Mouse (Mus musculus): ENCODE data around the gene C2cd2l. TPM values are rescaled to one million over a fixed set of nuclear protein-coding genes. Genes with fewer than 3 reads are reported as not detected.
A peak's percentile ranks its signal among the peaks of the same experiment; 100 is the strongest.
"Not testable (repeated sequence)": the region's sequence is repeated elsewhere in the genome, so short reads cannot be mapped to it uniquely, and the experiment has no call there.

Gene C2cd2l
- total RNA-seq, 1 experiment from 2014 or later: 5.1 TPM

- ATAC-seq (replicated peaks in 1 of 2; ENCODE audit: insufficient read depth in 1 of 2, low FRiP score in 2 of 2, low TSS enrichment in 1 of 2, low read depth in 1 of 2, poor library complexity in 2 of 2, severe bottlenecking in 2 of 2): not testable (repeated sequence)
Measured at GRCm38 (mm10) chr9:44323656-44324055, 3.6 kb upstream of the C2cd2l start.

GRCm38 (mm10) chr9:44320799-44321133, 681 bp upstream of the C2cd2l start:
- ATAC-seq (replicated peaks in 1 of 2; ENCODE audit: insufficient read depth in 1 of 2, low FRiP score in 2 of 2, low TSS enrichment in 1 of 2, low read depth in 1 of 2, poor library complexity in 2 of 2, severe bottlenecking in 2 of 2): no peak; a peak in 1 of 4 replicates

DNA sequence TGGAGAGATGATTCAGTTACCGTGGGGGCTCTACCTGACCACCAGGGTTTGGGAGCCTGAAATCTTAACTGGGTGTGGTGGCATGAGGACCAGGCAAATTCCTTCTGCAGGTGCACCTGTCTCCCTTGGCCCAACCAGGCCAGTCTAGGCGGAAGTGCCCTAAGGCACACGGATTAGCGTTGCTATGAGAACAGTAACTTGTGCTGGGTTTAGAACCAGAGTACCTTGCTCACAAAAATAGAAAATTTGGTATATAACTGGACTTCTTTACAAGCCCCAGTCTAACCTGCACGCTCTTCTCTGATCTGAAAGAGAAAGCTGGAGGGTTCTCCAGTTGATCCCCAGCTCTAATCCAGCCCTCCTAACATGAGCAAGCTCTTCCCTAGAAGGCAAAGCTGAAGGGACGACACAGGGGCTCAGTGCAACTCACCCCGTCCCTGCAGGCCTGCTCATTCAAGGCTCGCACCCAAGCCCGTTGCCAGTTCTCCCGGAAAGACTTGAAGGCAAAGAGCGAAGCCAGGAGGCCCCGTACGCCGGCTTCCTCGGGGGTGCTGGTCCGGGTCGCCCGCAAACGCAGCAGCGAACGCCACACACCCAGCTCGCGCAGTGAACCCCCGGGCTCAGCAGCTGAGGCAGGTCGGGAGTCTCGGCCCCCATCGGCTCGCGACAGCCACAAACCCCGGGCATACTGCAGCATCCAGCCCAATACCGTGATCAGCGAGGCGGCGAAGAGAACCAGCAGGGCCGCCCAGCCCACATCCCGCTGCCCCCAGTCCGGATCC, 789 bp downstream of the C2cd2l start:
- ATAC-seq (replicated peaks in 1 of 2; ENCODE audit: insufficient read depth in 1 of 2, low FRiP score in 2 of 2, low TSS enrichment in 1 of 2, low read depth in 1 of 2, poor library complexity in 2 of 2, severe bottlenecking in 2 of 2): no peak; a peak in 2 of 4 replicates

- no peak for ATAC-seq (replicated peaks in 1 of 2; ENCODE audit: insufficient read depth in 1 of 2, low FRiP score in 2 of 2, low TSS enrichment in 1 of 2, low read depth in 1 of 2, poor library complexity in 2 of 2, severe bottlenecking in 2 of 2)
Measured at GRCm38 (mm10) chr9:44318826-44319095, 1.3 kb downstream of the C2cd2l start.

- no peak for ATAC-seq (replicated peaks in 1 of 2; ENCODE audit: insufficient read depth in 1 of 2, low FRiP score in 2 of 2, low TSS enrichment in 1 of 2, low read depth in 1 of 2, poor library complexity in 2 of 2, severe bottlenecking in 2 of 2)
Measured at GRCm38 (mm10) chr9:44318076-44318825, 1.8 kb downstream of the C2cd2l start.

DNA sequence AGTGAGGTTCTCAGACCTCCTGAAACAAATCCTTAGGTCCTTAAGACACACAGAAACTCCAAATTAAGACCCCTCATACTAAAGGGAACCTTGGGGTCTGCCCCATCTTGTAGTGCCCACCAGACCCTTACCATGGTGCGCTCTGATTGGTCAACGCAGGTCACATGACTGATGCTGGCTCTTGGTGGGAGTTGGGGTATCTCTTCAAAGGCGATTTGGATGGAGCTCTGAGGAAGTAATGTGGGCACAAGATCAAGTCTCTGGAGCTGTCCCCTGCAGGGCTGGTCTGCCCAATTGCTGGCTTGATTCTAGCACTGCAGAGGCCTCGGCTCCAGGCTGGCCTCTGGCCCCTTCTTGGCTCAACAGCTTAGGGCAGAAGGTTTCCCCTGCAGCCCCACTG, 2.6 kb downstream of the C2cd2l start:
- no peak for ATAC-seq (replicated peaks in 1 of 2; ENCODE audit: insufficient read depth in 1 of 2, low FRiP score in 2 of 2, low TSS enrichment in 1 of 2, low read depth in 1 of 2, poor library complexity in 2 of 2, severe bottlenecking in 2 of 2)

- no peak for ATAC-seq (replicated peaks in 1 of 2; ENCODE audit: insufficient read depth in 1 of 2, low FRiP score in 2 of 2, low TSS enrichment in 1 of 2, low read depth in 1 of 2, poor library complexity in 2 of 2, severe bottlenecking in 2 of 2)
Measured at GRCm38 (mm10) chr9:44314910-44315309, 5.2 kb downstream of the C2cd2l start.

- no peak for ATAC-seq (replicated peaks in 1 of 2; ENCODE audit: insufficient read depth in 1 of 2, low FRiP score in 2 of 2, low TSS enrichment in 1 of 2, low read depth in 1 of 2, poor library complexity in 2 of 2, severe bottlenecking in 2 of 2)
Measured at GRCm38 (mm10) chr9:44314257-44314547, 5.9 kb downstream of the C2cd2l start.

DNA sequence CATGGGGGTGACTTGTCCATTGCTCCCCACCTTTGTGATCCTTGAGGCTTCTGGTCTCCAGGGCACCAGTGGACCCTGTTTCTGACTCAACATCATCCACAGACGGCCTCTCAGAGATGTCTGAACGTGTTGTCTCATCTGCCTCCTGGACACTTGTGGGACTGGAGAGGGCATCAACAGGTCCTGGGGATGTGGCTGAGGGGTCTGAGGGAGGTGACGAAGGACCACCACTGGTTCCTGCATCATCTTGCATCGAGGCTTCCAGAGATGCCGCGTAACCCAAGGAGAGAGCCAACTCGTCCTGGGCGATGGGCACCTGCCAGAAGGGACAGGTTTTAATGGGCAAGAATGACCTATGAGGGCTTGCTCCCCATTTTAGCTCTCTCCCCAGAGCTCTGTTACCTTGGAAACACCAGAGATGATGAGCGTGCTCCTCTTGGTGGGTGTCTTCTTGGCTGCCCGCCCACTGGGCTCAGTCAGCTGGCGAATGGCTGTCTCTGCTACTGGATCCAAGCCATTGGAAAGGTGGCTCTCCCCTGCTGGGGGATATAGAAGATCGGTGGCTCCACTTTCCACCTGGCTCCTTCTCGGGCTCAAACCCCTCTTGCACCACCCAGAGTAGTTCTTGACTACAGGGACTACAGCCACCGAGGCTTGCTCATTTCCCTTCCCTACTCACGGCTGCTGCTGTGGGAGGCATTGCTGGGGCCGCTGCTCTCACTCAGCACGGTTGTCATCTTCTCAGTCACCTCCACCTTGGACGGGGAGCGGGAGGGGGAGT, 6.4 kb downstream of the C2cd2l start:
- ATAC-seq (replicated peaks in 1 of 2; ENCODE audit: insufficient read depth in 1 of 2, low FRiP score in 2 of 2, low TSS enrichment in 1 of 2, low read depth in 1 of 2, poor library complexity in 2 of 2, severe bottlenecking in 2 of 2): no peak

DNA sequence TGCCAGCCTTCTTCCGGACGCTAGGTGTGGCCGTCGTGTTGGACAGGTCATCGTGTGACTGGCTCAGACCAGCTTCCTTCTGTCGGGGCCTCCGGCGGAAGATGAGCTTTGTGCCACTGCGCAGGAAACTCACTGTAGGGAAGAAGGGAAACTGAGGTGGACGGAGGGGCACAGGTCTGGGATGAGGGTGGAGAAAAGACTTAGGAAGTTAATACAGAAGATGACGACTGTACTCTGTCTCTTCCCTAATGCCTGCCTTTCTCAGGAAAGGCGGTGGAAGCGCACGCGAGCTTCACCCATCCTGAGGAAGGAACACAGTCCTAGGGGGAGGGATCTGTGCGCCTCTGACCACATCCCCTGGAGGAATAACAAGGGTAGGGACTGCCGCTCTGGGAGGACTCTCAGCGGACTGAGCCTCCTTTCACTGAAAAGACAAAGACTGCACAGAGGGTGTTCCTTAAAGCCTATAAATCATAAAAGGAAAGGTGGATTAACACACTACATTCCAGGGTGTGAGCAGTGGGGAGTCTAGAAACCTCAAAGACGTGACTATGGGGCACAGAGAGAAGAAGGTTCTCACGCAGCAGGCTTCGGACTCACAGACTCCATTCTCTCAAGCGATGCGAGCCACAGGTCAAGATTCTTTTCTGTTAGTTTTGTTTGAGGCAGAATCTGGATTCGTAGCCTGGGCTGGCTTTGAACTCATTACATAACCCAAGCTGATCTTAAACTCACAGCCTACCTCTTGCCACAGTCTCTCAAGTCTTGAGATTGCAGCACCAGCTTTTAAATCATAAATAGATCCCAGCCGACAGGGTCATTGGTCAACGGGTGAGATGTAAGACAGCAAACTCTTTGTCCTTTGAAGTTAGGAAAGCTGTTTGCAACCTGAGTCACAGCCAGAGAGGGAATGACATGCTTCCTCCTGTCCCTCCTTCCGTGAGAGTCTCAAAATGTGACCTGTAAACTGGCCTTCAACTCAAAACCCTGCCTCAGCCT, 8.7 kb downstream of the C2cd2l start:
- ATAC-seq (replicated peaks in 1 of 2; ENCODE audit: insufficient read depth in 1 of 2, low FRiP score in 2 of 2, low TSS enrichment in 1 of 2, low read depth in 1 of 2, poor library complexity in 2 of 2, severe bottlenecking in 2 of 2): peak; percentile 51 to 55; a peak in 2 of 4 replicates

DNA sequence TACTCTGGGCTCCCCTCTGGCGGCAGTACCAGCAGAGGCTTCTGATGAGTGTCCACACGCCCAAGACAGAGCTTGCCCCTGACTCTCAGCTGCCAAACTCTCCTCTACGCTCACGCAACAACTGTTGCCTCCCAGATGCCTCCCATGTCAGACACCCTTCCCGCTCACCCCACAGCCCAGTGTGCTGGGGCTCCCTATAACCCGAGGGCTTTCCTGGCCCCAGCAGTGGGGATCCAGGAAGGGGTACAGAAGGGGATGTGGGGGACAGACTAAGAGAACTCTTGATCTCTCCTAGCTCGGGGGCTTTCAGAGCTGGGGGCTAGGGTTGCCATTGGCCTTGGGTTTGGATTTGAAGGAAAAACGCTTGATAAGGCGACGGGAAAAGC, 9.3 kb downstream of the C2cd2l start:
- no peak for ATAC-seq (replicated peaks in 1 of 2; ENCODE audit: insufficient read depth in 1 of 2, low FRiP score in 2 of 2, low TSS enrichment in 1 of 2, low read depth in 1 of 2, poor library complexity in 2 of 2, severe bottlenecking in 2 of 2)

DNA sequence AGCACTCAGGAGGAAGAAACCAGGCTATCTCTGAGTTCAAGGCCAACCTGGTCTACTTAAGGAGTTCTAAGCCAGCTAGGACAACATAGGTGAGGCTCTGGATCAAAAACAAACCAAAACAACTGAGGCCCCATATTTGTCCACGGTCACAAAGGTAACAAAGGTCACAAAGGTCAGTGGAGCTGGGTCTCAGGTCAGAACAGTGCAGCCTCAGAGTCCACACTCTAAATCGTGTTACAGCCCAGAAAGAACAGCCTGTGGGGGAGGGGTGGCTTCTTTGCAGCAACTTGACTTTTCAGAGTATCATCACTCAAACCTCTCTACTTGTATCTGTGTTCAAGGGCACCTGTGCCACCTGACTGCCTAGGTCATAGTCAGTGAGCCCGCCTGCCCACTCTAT, 10.3 kb downstream of the C2cd2l start:
- no peak for ATAC-seq (replicated peaks in 1 of 2; ENCODE audit: insufficient read depth in 1 of 2, low FRiP score in 2 of 2, low TSS enrichment in 1 of 2, low read depth in 1 of 2, poor library complexity in 2 of 2, severe bottlenecking in 2 of 2)

DNA sequence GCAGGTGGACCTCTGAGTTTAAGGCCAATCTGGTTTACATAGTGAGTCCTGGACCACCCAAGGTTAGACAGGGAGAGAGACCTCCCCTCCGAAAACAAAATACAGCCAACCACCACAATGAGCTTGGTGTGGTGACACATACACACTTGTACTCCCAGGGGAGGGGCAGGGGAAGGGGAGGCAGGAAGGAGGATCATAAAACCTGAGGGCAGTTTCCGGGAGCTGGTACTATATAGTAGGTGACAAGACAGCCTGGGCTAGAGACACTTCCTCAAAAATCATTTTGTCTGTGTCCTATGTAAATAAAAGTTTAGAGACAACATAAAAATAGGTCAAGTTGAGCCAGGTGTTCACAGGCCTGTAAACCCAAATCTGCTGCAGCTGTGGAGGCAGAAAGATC, 12.8 kb downstream of the C2cd2l start:
- no peak for ATAC-seq (replicated peaks in 1 of 2; ENCODE audit: insufficient read depth in 1 of 2, low FRiP score in 2 of 2, low TSS enrichment in 1 of 2, low read depth in 1 of 2, poor library complexity in 2 of 2, severe bottlenecking in 2 of 2)

- ATAC-seq (replicated peaks in 1 of 2; ENCODE audit: insufficient read depth in 1 of 2, low FRiP score in 2 of 2, low TSS enrichment in 1 of 2, low read depth in 1 of 2, poor library complexity in 2 of 2, severe bottlenecking in 2 of 2): no peak
Measured at GRCm38 (mm10) chr9:44306532-44306931, 13.6 kb downstream of the C2cd2l start.

GRCm38 (mm10) chr9:44305466-44306079, 14.5 kb downstream of the C2cd2l start, which contains the start of gene Hinfp:
TSS of gene Hinfp (minus strand) at chr9:44305671.
- ATAC-seq (replicated peaks in 1 of 2; ENCODE audit: insufficient read depth in 1 of 2, low FRiP score in 2 of 2, low TSS enrichment in 1 of 2, low read depth in 1 of 2, poor library complexity in 2 of 2, severe bottlenecking in 2 of 2): peak; percentile 99 to 100

DNA sequence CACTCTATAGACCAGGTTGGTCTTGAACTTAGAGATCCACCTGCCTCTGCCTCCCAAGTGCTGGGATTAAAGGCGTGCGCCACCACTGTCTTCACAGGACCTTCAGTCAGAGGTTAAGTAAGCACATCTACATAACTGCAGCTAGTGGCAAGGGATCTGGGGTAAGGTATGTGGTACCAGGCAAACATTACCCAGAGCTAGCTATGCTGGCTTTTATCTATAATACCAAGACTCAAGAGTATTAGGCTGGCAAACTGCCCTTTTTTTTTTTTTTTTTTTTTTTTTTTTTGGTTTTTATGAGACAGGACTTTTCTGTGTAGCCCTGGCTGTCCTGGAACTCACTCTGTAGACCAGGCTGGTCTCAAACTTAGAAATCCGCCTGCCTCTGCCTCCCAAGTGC, 20.1 kb downstream of the C2cd2l start:
- ATAC-seq (replicated peaks in 1 of 2; ENCODE audit: insufficient read depth in 1 of 2, low FRiP score in 2 of 2, low TSS enrichment in 1 of 2, low read depth in 1 of 2, poor library complexity in 2 of 2, severe bottlenecking in 2 of 2): not testable (repeated sequence)

DNA sequence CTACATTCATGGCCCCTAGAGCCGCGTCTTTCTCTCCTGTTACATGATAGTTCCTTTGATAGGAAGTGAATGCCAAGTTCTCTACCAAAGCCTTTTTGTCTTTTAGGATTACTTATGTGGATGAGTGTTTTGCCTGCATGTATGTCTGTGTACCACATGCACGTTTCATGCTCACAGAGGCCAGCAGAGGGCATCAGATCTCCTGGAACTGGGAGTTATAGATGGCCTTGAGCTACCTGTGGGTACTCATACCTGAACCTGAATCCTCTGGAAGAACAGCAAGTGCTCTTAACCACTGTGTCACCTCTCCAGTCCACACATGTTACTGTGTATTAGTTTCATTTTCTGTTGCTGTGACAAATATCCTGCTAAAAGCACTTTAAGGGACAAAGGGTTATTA, 27.6 kb downstream of the C2cd2l start:
- ATAC-seq (replicated peaks in 1 of 2; ENCODE audit: insufficient read depth in 1 of 2, low FRiP score in 2 of 2, low TSS enrichment in 1 of 2, low read depth in 1 of 2, poor library complexity in 2 of 2, severe bottlenecking in 2 of 2): peak in 1 of 2 experiments; percentile 50; a peak in 1 of 4 replicates

Data from hematopoietic stem cell, adult 5-6 weeks (primary cell).